Mouse (Mus musculus) limb, embryonic 12.5 days (tissue): ENCODE results near the gene Chmp2b. TPM values are rescaled to one million over a fixed set of nuclear protein-coding genes. Genes with fewer than 3 reads are reported as not detected.

Experiments used
- ATAC-seq: fragments of 200-750 bp; cut with Nextera tagmentation; 2 replicates; pipeline ENCODE4 v1.8.0; 2017; ENCODE audit warnings: low read depth, moderate TSS enrichment; ENCODE audit not compliant: insufficient number of reproducible peaks, insufficient read depth, low FRiP score, low TSS enrichment
- H3K27ac ChIP-seq: fragments of 300-500 bp; sonication (generic); 2 replicates; pipeline ENCODE4 v1.5.1; 2016; ENCODE audit warnings: mild to moderate bottlenecking, moderate library complexity
- H3K27me3 ChIP-seq: fragments of 300-500 bp; sonication (generic); 2 replicates; pipeline ENCODE4 v1.6.1; 2016; ENCODE audit warnings: mild to moderate bottlenecking, moderate library complexity
- H3K36me3 ChIP-seq: fragments of 300-500 bp; sonication (generic); 2 replicates; pipeline ENCODE4 v1.6.1; 2016; ENCODE audit warnings: mild to moderate bottlenecking, moderate library complexity
- H3K4me1 ChIP-seq: fragments of 300-500 bp; sonication (generic); replicated peaks from 2 replicates; pipeline ENCODE4 v1.6.1; 2016
- H3K4me2 ChIP-seq: fragments of 300-500 bp; sonication (generic); 2 replicates; pipeline ENCODE4 v1.6.1; 2016; ENCODE audit warnings: mild to moderate bottlenecking, moderate library complexity
- H3K4me3 ChIP-seq: fragments of 300-500 bp; sonication (generic); replicated peaks from 2 replicates; pipeline ENCODE4 v1.5.1; 2016; ENCODE audit warnings: mild to moderate bottlenecking
- H3K9ac ChIP-seq: fragments of 300-500 bp; sonication (generic); replicated peaks from 2 replicates; pipeline ENCODE4 v1.6.1; 2016; ENCODE audit warnings: mild to moderate bottlenecking, moderate library complexity
- H3K9me3 ChIP-seq: fragments of 300-500 bp; sonication (generic); 2 replicates; pipeline ENCODE4 v1.6.1; 2016; ENCODE audit warnings: mild to moderate bottlenecking, moderate library complexity
- WGBS: fragments of 180-500 bp; shearing (Covaris S2); methylation state at CpG from one replicate; pipeline ENCODE4 v1.1.7; 2016; 5-methylcytosine and 5-hydroxymethylcytosine counted together
- polyA plus RNA-seq: library from polyadenylated mRNA; unstranded; fragments of >200 nt; fragmentation: Nextera tagmentation; extraction: Ambion mirVana; gene quantifications from 2 replicates; pipeline ENCODE4 v1.2.1, GENCODE M21; 2016

Chmp2b gene
- polyA plus RNA-seq, 1 experiment from 2014 or later, result 109 TPM

DNA sequence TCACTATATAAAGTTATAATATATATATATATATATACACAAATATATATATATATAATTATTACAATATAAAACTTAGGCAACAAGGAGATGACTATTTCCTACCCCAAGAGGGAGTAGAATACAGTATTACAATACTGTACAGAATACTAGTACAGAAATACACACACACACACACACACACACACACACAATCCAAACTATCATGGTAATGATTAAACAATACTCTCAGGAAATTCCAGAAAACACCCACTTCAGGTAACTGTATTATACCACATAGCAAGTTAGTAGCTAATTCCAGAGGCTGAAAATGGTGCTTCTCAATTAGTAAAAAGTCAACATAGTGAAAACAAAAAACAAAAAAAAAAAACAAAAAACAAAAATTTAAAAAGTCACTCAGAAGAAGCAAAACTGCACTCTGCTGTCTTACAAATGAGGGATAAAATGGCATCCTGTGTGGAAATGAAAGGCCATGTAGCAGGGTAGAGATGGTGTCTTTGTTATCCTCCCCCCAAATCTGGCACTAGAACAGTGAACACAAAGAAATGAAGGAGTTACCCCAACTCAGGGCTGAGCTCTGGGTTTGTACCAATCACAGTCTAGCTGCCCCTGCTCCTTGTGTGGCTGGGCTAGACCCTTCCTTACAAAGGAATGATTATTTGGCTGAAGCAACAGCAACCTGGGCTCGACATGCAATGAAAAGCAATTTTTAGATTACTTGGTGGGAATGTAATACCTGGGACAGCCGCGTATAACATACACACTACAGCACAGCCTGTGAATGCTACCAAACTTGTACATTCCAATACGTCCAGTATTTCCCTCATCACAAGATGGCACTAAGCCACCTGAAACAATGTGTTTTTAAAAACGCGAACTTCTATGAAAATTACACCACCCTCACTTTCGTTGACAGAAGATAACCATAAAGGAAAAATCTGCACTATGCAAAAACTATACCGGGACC lies 1.2 kb downstream of the Chmp2b start:
- Histone ChIP-seq H3K27me3 (no peaks in the 10 kb centered on the region), H3K9me3 (peaks cover 4% of the 10 kb centered on the region; the same call in 1 of the 2 replicates), H3K27ac (peak overlapping the region; percentile 47), H3K36me3 (no peaks in the 10 kb centered on the region), H3K4me2 (peak overlapping the region; percentile 72), H3K4me3 (peak overlapping the region; percentile 84), H3K4me1 (peaks cover 7% of the 10 kb centered on the region; the same call in 1 of the 2 replicates), H3K9ac (peak overlapping the region; percentile 86)
- 12% methylated on average over 8 of the region's 8 CpGs for WGBS
- ATAC-seq, result no peak

DNA sequence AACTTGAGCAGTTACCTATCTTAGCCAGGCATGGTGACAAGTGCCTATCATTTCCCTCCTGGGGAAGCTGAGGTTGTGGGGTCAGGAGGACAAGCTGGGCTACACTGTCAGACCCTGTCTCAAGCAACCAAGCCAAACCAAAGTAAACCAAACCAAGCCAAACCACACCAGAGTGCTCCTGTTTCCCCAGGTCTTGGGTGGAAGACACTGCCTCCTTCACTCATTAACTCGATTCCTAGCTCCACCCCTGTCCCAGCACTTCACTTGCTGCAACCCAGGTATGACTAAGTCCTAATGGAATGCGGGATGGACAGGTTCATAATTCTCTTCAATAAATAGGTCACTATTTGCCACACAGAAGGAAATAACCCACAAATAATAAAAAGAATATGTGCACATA lies 2.9 kb downstream of the Chmp2b start:
- H3K9ac ChIP-seq, result no peak overlapping the region
- 83% methylated on average over 2 of the region's 2 CpGs for WGBS
- H3K36me3 ChIP-seq, result no peaks in the 10 kb centered on the region
- peaks cover 4% of the 10 kb centered on the region; the same call in 1 of the 2 replicates for H3K9me3 ChIP-seq
- H3K4me1 ChIP-seq, result peaks cover 7% of the 10 kb centered on the region; the same call in 1 of the 2 replicates
- no peaks in the 10 kb centered on the region for H3K27me3 ChIP-seq
- no peak for ATAC-seq
- no peak overlapping the region for H3K27ac ChIP-seq
- no peak overlapping the region for H3K4me3 ChIP-seq
- H3K4me2 ChIP-seq, result no peak overlapping the region

- Histone ChIP-seq H3K4me3 (no peak overlapping the region), H3K36me3 (no peaks in the 10 kb centered on the region), H3K4me1 (peaks cover 3% of the 10 kb centered on the region; the same call in 1 of the 2 replicates), H3K4me2 (no peak overlapping the region), H3K9me3 (peaks cover 4% of the 10 kb centered on the region; the same call in 1 of the 2 replicates), H3K9ac (no peak overlapping the region), H3K27me3 (no peaks in the 10 kb centered on the region), H3K27ac (no peak overlapping the region)
- WGBS, result 73% methylated on average over 5 of the region's 5 CpGs
- ATAC-seq, result no peak
These were observed 5.2 kb downstream of the Chmp2b start for GRCm38 (mm10) chr16:65557369-65557768.

GRCm38 (mm10) chr16:65554267-65554666 lies 8.3 kb downstream of the Chmp2b start:
- no peaks in the 10 kb centered on the region for H3K27me3 ChIP-seq
- no peak overlapping the region for H3K27ac ChIP-seq
- no peak overlapping the region for H3K4me2 ChIP-seq
- peaks cover 4% of the 10 kb centered on the region; the same call in 1 of the 2 replicates for H3K9me3 ChIP-seq
- H3K4me1 ChIP-seq, result no peaks in the 10 kb centered on the region
- WGBS, result 89% methylated on average over 5 of the region's 5 CpGs
- no peak overlapping the region for H3K4me3 ChIP-seq
- no peak overlapping the region for H3K9ac ChIP-seq
- peaks cover 4% of the 10 kb centered on the region; the same call in 1 of the 2 replicates for H3K36me3 ChIP-seq
- no peak for ATAC-seq

DNA sequence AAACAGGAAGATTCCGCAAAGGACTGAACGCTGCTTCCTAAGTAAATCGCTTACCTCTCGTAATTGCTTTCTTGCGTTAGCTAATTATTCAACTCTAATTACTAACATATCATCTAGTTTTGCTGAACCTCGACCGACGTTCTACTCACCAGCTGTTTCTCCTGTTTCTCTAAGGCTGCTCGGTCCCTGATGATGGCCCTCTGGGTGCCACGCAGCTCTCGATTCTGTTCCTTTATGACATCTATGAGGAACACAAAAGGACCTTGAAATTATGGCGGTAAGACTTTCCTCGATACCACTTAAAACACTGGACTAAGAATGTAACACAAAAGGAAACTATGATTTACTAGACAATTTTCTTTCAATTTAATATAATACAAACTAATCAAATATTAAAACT lies 11.7 kb downstream of the Chmp2b start:
- H3K36me3 ChIP-seq, result peaks cover 14% of the 10 kb centered on the region
- no peaks in the 10 kb centered on the region for H3K4me1 ChIP-seq
- H3K4me3 ChIP-seq, result no peak overlapping the region
- 67% methylated on average over 13 of the region's 13 CpGs for WGBS
- H3K27ac ChIP-seq, result no peak overlapping the region
- H3K9me3 ChIP-seq, result no peaks in the 10 kb centered on the region
- ATAC-seq, result no peak
- no peak overlapping the region for H3K4me2 ChIP-seq
- no peak overlapping the region for H3K9ac ChIP-seq
- no peaks in the 10 kb centered on the region for H3K27me3 ChIP-seq

DNA sequence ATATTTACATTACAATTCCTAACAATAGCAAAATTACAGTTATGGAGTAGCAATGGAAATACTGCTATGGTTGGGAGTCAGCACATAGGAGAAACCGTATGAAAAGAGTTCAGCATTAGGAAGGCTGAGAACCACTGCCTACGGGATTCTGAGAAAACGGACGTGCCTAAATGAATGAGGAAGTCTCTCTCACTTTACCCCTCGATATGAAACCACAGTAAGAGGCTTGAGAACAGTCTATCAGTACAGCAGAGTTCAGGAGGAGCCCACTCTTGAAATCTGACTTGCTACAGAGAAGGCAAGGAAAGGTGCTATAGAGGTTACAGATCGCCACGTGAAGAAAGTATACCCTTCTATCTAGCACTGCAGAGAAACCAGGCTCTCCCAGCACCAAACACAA lies 13.6 kb downstream of the Chmp2b start:
- Histone ChIP-seq H3K4me2 (no peak overlapping the region), H3K4me3 (no peak overlapping the region), H3K9ac (no peak overlapping the region), H3K27me3 (no peaks in the 10 kb centered on the region), H3K9me3 (no peaks in the 10 kb centered on the region), H3K36me3 (peaks cover 29% of the 10 kb centered on the region), H3K4me1 (no peaks in the 10 kb centered on the region), H3K27ac (no peak overlapping the region)
- WGBS, result 89% methylated on average over 7 of the region's 7 CpGs
- ATAC-seq, result no peak

DNA sequence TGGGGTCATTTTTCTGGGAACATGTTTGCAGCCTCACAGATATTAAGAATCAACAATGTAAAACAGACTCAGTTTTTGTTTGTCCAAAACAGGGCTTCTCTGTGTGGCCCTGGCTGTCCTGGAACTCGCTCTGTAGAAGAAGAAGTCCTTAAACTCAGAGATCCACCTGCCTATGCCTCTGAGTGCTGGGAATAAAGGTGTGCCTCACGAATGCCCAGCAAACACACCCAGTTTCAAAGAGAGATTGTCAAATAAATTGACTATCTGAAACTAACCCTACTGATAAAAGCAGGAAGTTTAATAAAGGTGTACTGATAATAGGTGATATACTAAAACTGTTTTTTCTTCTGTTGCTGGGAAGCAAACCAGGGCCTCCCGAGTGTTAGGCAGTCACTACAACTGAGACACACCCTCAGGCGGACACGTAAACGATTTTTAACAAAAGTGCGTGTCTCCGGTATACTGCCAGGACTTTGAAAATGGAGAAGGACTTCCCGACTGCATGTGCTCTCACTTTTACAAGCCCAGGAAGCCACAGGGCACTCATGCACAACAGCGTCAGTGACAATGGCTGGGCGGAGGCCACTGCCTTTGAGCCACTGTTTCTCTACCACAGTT lies 18.7 kb downstream of the Chmp2b start:
- H3K4me2 ChIP-seq, result no peak overlapping the region
- ATAC-seq, result no peak
- no peaks in the 10 kb centered on the region for H3K4me1 ChIP-seq
- H3K36me3 ChIP-seq, result peaks cover 58% of the 10 kb centered on the region
- no peak overlapping the region for H3K9ac ChIP-seq
- no peaks in the 10 kb centered on the region for H3K27me3 ChIP-seq
- H3K4me3 ChIP-seq, result no peak overlapping the region
- H3K27ac ChIP-seq, result no peak overlapping the region
- no peaks in the 10 kb centered on the region for H3K9me3 ChIP-seq
- WGBS, result 81% methylated on average over 11 of the region's 11 CpGs

DNA sequence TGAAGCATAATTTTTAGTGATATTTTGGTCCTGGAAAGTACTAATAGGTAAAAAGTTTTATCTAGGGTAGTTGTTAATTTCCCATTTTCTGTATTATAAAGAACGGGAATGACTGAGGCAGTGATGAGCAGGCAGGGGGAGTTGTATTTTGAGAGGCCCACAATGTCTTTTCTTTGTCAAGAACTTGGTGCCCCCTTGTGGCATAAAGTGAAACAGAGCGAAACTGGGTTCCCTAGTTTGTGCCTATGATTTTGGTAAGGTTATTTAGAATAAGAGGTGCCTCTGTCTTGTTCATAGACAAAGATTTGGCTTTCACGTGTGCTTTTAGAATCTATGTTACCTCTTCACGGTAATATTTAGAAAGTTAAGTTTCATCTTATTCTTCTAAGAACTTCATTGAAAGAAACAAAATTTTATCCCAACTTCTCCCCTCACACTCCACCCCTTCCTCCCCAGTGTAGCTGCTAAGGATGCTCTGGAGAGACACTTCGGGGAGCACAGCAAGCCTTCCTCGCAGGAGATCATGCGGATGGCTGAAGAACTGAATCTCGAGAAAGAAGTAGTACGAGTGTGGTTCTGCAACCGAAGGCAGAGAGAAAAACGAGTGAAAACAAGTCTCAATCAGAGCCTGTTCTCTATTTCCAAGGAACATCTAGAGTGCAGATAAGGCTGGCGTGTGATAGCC lies 29.1 kb downstream of the Chmp2b start:
- Histone ChIP-seq H3K4me2 (no peak overlapping the region), H3K9ac (no peak overlapping the region)
- WGBS, result 32% methylated on average over 12 of the region's 12 CpGs

DNA sequence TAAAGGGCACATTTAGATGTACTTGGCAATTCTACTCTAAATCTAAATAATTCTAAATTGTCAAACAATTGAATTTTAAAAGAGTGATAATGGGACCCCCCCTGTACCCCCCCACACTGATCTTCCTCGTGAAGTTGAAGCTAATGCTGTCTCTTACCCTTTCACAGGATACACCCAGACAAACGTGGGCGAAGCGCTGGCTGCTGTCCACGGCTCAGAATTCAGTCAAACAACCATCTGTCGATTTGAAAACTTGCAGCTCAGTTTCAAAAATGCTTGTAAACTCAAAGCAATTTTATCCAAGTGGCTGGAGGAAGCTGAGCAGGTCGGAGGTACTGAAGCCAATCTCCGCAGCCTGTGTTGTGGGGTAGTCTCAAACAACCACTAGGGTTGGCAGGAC lies 30.9 kb downstream of the Chmp2b start:
- Histone ChIP-seq H3K9ac (no peak overlapping the region), H3K4me2 (no peak overlapping the region), H3K27ac (no peak overlapping the region), H3K9me3 (no peaks in the 10 kb centered on the region), H3K27me3 (no peaks in the 10 kb centered on the region), H3K36me3 (no peaks in the 10 kb centered on the region), H3K4me3 (no peak overlapping the region), H3K4me1 (no peaks in the 10 kb centered on the region)
- no peak for ATAC-seq
- WGBS, result 57% methylated on average over 8 of the region's 8 CpGs

More for the DNA sequence above, 29.1 kb downstream of the Chmp2b start:
- Histone ChIP-seq H3K36me3 (0 out of 2 replicates have a peak, but pooled peaks cover 3% of the 10 kb centered on the region), H3K4me1 (no peaks in the 10 kb centered on the region), H3K9me3 (no peaks in the 10 kb centered on the region), H3K27me3 (no peaks in the 10 kb centered on the region), H3K27ac (no peak overlapping the region), H3K4me3 (no peak overlapping the region)
- no peak for ATAC-seq

DNA sequence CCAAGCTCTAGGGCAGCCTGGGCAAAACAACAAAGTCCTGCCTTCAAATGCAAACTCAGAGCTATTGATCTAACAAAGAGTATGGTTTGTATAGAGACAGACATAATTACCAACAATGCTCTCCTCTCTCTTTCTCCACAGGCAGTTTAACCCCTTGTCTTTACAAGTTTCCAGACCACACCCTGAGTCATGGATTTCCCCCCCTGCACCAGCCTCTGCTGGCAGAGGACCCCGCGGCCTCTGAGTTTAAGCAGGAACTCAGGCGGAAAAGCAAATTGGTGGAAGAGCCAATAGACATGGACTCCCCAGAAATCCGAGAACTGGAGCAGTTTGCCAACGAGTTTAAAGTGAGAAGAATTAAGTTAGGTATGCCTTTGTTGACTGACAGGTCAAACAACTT lies 32.9 kb downstream of the Chmp2b start:
- no peak overlapping the region for H3K4me3 ChIP-seq
- WGBS, result 20% methylated on average over 5 of the region's 5 CpGs
- H3K4me1 ChIP-seq, result no peaks in the 10 kb centered on the region
- H3K36me3 ChIP-seq, result no peaks in the 10 kb centered on the region
- no peak overlapping the region for H3K27ac ChIP-seq
- H3K4me2 ChIP-seq, result no peak overlapping the region
- no peak for ATAC-seq
- H3K27me3 ChIP-seq, result no peaks in the 10 kb centered on the region
- H3K9me3 ChIP-seq, result no peaks in the 10 kb centered on the region
- H3K9ac ChIP-seq, result no peak overlapping the region

GRCm38 (mm10) chr16:65526695-65527094 lies 35.8 kb downstream of the Chmp2b start:
- Histone ChIP-seq H3K4me2 (no peak overlapping the region), H3K36me3 (no peaks in the 10 kb centered on the region), H3K9ac (no peak overlapping the region), H3K9me3 (no peaks in the 10 kb centered on the region), H3K4me3 (no peak overlapping the region), H3K27me3 (no peaks in the 10 kb centered on the region), H3K4me1 (no peaks in the 10 kb centered on the region), H3K27ac (no peak overlapping the region)
- ATAC-seq, result no peak
- WGBS, result 86% methylated on average over 5 of the region's 5 CpGs
